Mouse (Mus musculus): Measurements from ENCODE around the gene Akip1.

GRCm38 (mm10) chr7:109739822-109740370 is 36.4 kb downstream of the Akip1 start:
- no peak for TF ChIP-seq POLR2AphosphoS5 (IDR thresholded peaks at IDR 0.05; ENCODE audit: insufficient replicate concordance, low read depth, low read length)
- TF ChIP-seq CTCF (IDR thresholded peaks at IDR 0.05; ENCODE audit: low read depth, low read length), result no peak
- TF ChIP-seq GATA1 (IDR thresholded peaks at IDR 0.05; ENCODE audit: borderline replicate concordance, low read length), result no peak
- no peak for TF ChIP-seq GATA2 (IDR thresholded peaks at IDR 0.05; ENCODE audit: borderline replicate concordance, low read depth, low read length)

Measured in G1E (cell line).